Mouse (Mus musculus) gastrocnemius, adult 2 months (tissue): Measurements from ENCODE around the gene Cyp2c70. TPM values are rescaled to one million over a fixed set of nuclear protein-coding genes. Genes with fewer than 3 reads are reported as not detected.
A peak's percentile ranks its signal among the peaks of the same experiment; 100 is the strongest.
"Not testable (repeated sequence)": the region's sequence is repeated elsewhere in the genome, so short reads cannot be mapped to it uniquely, and the experiment has no call there.

Source experiments
- DNase-seq: peaks from one replicate; pipeline ENCODE4 v3.0.0; 2022
- H3K27ac ChIP-seq: fragments of 200-600 bp; 2 replicates; pipeline ENCODE4 v1.8.1; 2022; ENCODE audit warnings: mild to moderate bottlenecking
- H3K4me3 ChIP-seq: fragments of 200-600 bp; 2 replicates; pipeline ENCODE4 v1.8.1; 2022; ENCODE audit warnings: mild to moderate bottlenecking, moderate library complexity
- CTCF ChIP-seq: fragments of 200-600 bp; IDR thresholded peaks from 2 replicates; pipeline ENCODE4 v1.8.1; 2022; ENCODE audit warnings: antibody characterized with exemption, mild to moderate bottlenecking, moderate library complexity
- intact Hi-C: fragments of 180-260 bp; cut with DNase I; formaldehyde crosslinking; loops from one replicate; pipeline ENCODE4 v1.15.1; 2025
- long read RNA-seq, 2 experiments: library from polyadenylated mRNA; stranded (forward); transcript quantifications; one replicate each; pipeline ENCODE4 v2.0.0; 2021
- total RNA-seq, 2 experiments: library from RNA; stranded (reverse); gene quantifications; 2 replicates each; pipeline ENCODE4 v1.2.3; 2021

The Cyp2c70 gene
- total RNA-seq: not detected
- long read RNA-seq, experiment 1: 0 reads
- long read RNA-seq, experiment 2: 0 reads

DNA sequence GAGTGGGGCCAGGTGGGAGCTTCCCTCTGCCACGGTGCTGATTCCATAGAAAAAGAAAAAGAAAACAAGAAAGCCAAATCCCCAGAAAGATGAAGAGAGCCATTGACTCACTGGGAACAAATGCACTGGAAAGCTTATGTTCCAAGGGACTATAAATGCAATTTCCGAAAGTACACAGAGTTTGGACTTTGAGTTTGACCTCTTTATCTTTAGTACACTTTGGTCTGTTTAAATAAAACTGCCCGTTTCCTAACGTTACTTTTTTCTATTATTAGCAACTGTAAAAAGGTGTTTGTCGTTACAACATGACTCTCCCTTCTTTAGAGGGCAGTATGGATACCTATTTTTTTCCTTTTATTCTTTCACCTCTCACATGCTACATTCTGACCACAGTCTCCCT is at the start of gene Cyp2c70:
Cyp2c70 (minus strand) TSS at position 174 of the 400 bp plus-strand sequence.
- no peak for TF ChIP-seq CTCF
- Histone ChIP-seq H3K4me3 (no peak within 1 kb of the TSS), H3K27ac (no peak within 1 kb of the TSS)
- DNase-seq: no peak
- intact Hi-C loops: no loop called here

DNA sequence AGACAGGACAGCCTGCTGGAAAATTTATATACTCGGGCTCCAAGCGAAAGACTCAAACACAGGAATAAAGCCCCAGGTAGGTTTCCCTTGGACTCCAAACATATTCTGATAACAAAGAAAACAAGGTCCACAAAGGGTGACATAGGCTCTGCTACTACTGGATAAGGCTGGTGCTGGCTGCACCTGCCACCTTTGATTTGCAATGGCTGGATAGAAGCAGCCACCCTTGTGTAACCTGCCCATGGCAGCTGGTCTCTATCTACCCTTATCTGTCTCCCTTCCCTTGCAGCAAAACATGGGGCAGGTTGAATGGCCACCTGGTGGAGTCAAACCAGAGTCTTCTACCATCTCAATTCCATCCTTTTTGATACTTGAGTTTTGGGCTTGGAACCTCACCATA is 45.4 kb upstream of the Cyp2c70 start:
- intact Hi-C loops: no loop called here
- H3K4me3 ChIP-seq: no peak overlapping the region
- no peak for TF ChIP-seq CTCF
- peak overlapping the region; percentile 28; the same call in 1 of the 2 replicates for H3K27ac ChIP-seq
- no peak for DNase-seq

DNA sequence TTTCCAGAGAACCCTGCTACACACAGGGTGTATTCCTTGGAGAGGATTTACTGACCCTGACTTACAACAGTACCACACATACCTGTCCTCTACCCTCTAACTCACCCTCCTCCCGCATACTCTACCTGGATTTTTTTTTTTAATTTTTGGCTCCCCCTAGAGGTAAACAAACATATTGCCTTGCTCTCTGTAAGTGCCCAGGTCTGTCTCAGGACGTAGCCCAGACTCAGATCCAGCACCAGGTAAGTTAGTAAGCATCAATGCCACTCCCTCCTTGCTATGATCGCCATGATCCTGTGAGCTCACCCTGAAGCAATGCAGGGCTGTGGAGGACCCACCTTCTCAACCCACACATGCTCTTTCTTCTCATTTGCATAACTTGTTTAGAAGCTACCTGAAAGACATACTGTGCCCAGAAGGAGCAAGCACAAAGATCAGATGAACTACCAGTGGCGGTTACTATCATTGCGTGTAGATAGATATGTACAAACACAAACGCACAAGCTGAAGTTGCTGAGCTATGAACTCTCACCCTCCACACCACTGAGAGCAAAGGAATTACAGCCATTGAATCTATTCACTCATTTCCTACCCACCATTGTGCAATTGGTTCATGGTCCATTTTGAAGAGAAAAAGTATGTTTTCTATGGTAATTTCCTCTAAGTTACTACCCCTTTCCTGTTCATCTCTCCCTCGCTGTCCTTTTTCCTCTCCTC is 44.9 kb upstream of the Cyp2c70 start:
- TF ChIP-seq CTCF: peak; percentile 53
- DNase-seq: no peak
- Histone ChIP-seq H3K4me3 (no peak overlapping the region), H3K27ac (0 out of 2 replicates have a peak overlapping the region, but pooled peaks have one; percentile 28)
- intact Hi-C loops: no loop called here

DNA sequence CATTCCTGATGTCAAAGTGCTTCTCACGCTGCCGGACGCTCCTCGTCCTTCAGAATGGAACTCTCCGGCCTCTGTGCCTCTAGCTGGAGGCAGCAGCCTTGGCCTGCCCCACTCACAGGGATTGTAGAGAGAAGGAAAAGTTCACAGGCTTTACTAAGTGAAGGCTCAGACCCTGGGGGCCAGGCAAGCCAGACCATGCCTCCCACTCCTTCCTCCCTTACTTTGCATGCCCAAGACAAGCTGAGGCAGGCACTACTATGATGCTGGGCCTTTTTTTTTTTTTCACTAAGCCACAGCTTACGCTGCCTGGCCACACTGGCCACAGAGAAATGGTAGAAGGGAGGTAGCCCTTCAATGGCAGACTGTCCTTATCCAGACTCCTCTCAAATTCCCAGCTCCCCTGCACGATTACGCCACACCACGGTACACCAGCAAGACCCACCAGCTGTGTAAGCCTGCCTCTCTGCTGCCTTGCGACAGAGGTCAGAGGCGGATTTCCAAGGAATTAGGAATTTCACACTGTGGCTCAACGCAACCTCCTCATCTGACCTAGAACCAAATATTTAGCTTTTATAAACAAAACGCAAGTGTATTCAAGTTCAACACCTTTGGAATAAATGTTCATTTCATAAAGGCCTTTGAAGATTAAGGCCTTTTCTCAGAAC is 44.1 kb upstream of the Cyp2c70 start:
- no peak for TF ChIP-seq CTCF
- intact Hi-C loops: no loop called here
- 0 out of 2 replicates have a peak overlapping the region, but pooled peaks have one; percentile 1 for H3K27ac ChIP-seq

DNA sequence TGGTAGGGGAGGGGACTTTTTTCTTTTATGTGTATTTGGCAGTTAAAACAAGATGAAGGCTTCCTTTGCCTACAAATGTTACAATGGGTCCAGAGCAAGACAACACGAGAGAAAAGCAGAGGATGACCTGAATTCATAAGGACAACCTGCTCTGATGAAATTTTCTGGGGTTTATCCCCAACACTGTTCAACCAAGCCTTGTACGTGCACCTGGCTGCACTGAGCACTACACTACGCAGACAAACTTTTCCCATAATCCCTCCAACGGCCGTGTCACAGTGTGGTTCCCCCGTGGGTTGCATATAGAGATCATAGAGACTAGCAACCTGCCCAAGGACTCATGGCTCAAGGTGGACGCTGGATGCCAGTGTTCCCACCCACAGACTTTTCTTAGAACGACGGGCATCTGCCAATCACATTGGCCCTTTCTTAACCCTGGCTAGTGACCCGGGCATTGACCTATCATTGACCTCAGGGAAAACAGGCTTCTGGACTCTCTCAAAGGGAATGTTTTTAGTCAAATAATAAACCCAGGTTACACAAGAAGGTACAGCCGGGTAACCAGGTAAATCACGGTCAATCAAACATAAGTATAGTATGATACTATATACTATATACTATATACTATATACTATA is 39.5 kb upstream of the Cyp2c70 start:
- intact Hi-C loops: loop anchor here (5.0 kb wide), 1 partner anchor 1244 kb away; no protein-coding TSS in a partner anchor
- no peak for DNase-seq
- no peak overlapping the region for H3K4me3 ChIP-seq
- H3K27ac ChIP-seq: no peak overlapping the region
- TF ChIP-seq CTCF: no peak

More for the DNA sequence above, 44.1 kb upstream of the Cyp2c70 start:
- DNase-seq: no peak
- H3K4me3 ChIP-seq: no peak overlapping the region

DNA sequence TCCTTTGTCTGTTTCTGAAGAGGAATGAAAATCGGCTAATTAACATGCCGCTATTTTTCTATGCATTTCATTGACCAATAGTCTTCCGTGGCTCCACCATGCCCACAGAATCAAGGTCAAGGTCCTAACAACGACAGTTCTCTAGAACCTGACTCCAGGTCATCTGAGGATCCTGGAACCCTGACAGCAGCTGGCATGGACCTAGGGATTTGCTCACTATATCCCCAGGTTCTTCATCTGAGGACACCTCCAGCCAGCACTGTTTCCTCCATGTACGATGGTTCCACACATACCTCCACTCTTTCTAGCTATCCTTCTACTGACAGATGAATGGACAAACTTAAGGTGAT is 38.6 kb upstream of the Cyp2c70 start:
- no peak overlapping the region for H3K4me3 ChIP-seq
- intact Hi-C loops: loop anchor here (5.0 kb wide), 1 partner anchor 1243 kb away; no protein-coding TSS in a partner anchor
- peak; percentile 56 for DNase-seq
- H3K27ac ChIP-seq: peak overlapping the region; percentile 41; the same call in 1 of the 2 replicates
- no peak for TF ChIP-seq CTCF

DNA sequence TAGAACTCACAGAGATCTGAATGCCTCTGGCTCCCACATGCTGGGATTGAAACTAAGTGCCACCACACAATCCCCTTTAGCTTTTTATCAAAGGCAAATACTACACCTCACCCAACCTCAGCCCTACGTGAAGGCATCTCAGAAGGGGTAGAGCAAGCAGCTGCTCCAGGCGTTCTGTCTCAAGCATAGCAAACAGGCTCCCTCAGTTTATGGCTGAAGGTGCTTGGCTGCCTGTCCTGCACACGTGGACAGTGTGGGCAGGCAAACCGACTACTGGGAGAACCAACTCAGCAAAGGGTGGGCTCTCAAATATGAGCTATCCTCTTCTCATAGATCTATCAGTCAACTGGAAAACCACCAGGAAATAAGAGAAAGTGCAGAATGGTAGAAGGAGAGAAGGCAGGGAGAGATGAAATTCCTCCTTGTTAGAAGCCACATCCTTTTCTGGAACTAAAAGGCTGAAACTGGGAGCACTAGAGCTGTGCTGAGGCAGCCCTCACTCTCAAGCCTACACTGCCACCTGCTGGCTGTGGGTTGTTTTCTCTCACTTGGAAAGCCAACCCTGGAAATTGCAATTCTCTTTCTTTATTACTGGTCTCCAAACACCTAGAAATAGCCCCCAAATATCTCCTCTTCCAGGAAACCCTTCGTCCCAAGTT is 38.1 kb upstream of the Cyp2c70 start:
- TF ChIP-seq CTCF: peak; percentile 94
- DNase-seq: peak; percentile 73
- intact Hi-C loops: loop anchor here (5.0 kb wide), 1 partner anchor 1243 kb away; no protein-coding TSS in a partner anchor
- Histone ChIP-seq H3K27ac (peak overlapping the region; percentile 41; the same call in 1 of the 2 replicates), H3K4me3 (no peak overlapping the region)

DNA sequence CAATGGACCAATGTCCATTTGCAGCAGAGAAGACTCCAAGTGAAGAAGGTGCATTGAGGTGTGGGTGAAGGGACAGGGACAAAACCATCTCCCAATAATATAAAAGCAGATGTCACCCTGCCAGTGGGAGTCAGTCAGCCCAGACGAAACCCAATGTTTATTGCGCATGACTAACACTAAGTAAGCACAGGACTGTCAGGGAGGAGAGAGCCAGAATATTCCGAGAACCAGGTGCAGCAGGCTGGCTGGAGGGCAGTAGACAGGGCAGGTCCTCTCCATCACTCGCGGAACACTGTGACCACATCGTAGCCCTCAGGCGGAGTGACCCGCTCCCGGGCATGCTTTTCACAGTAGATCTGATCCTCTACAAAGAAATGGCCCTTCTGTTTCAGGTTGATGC is 35.2 kb upstream of the Cyp2c70 start:
- H3K27ac ChIP-seq, DNase-seq, H3K4me3 ChIP-seq, intact Hi-C loops: not testable (repeated sequence)

DNA sequence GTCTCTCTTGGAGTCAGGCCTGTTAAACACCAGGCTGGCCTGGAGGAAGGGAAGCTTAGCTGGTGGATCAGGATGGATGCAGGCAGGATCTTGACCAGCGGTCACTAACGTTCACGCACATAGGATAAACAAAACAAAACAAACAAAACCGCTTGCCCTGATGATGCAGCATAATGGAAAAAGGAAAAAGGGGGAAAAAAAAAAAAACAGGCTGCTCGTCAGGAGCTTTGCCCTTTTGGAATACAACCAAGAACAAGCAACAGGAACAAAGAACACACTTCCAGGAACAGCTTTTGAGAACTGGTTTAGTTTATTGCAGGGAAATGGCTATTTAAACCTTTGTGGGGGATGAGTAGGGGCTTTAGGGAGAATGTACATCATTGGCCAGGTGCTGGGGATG is 33.7 kb upstream of the Cyp2c70 start:
- TF ChIP-seq CTCF: no peak
- H3K27ac ChIP-seq: no peak overlapping the region
- intact Hi-C loops: no loop called here
- H3K4me3 ChIP-seq: no peak overlapping the region
- DNase-seq: no peak

DNA sequence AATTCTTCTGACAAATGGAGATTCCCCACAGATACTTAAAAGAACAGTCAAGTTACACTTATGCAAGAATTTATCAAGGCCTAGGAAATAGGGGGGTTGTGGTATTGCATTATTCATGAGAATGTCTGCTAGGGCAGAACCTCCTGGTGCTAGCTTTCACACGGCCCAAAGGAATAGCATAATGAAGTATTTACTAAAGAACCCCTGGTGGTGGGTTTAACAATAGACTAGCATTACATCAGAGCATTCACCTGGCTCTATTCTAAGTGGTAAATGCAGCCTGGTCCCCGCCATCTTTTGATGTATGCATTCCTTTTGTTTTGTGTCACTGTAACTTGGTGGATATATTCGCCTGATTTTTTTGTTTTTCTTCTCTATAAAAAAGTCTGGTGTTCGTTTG is 15.8 kb upstream of the Cyp2c70 start:
- DNase-seq, H3K27ac ChIP-seq, intact Hi-C loops, H3K4me3 ChIP-seq: not testable (repeated sequence)

DNA sequence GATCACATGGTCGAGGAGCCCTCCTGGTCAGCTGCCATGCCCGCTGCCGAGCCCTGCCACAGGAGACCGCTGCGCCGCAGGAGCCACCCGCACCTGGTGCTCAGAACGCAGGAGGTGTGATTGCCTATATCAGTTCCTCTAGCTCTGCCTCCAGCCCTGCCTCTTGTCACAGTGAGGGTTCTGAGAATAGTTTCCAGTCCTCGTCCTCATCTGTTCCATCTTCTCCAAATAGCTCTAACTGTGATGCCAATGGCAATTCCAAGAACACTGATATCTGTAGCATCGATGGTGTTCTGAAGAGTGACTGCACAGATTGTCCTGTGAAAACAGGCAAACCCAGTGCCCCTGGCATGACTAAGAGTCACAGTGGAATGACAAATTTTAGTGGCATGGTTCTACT is 3.5 kb upstream of the Cyp2c70 start:
- no peak overlapping the region for H3K27ac ChIP-seq

DNA sequence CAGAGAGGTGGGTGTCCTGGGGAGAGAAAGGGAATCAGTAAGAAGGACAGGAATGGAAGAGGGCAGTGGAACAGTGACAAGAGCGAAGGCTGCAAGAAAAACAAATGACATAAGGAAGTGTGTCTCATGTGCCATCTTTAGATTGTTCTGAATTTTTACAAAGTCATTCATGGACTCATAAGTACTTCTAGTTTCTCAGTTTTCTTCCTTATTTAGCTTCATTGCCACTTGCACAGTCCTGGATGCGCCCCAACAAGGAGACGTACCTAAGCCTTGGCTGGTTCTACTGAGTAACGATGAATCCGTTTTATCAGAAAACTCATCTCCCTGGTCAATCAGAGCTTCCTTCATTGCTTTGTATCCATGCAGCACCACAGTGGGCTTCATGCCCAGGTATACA is 3.5 kb downstream of the Cyp2c70 start:
- DNase-seq: no peak
- TF ChIP-seq CTCF: no peak
- Histone ChIP-seq H3K27ac (no peak overlapping the region), H3K4me3 (no peak overlapping the region)
- intact Hi-C loops: no loop called here

More for the DNA sequence above, 3.5 kb upstream of the Cyp2c70 start:
- DNase-seq: no peak
- intact Hi-C loops: no loop called here
- H3K4me3 ChIP-seq: no peak overlapping the region
- TF ChIP-seq CTCF: no peak
